ENCODE assay signal across 14 mouse cellular contexts in genomic region chr1:118589721-118590120, GRCm38 (mm10). TPM values are rescaled to one million over a fixed set of nuclear protein-coding genes. Genes with fewer than 3 reads are reported as not detected.
DNase-seq lines count a peak whose midpoint lies in the region; ATAC-seq lines count a peak whose summit lies in the region.
"Had no signal": no experiment of that assay in that cellular context is flagged by ENCODE, and none has a peak within 500 bp of the region (broad histone marks: within the 10 kb centered on the region; RNA-seq: fewer than 3 reads in every experiment).

No protein-coding gene starts in this region.

- 60% methylated on average over 5 of the region's 5 CpGs for WGBS in heart, embryonic 14.5 days

- no peak overlapping the region for H3K4me2 ChIP-seq in heart, embryonic 14.5 days (ENCODE audit: low read length)
- H3K4me2 ChIP-seq: stomach, embryonic 15.5 days had no signal

- no peak overlapping the region for H3K27ac ChIP-seq in heart, embryonic 14.5 days (replicated peaks in 1 of 2; ENCODE audit: control insufficient read depth in 1 of 2, insufficient read depth in 1 of 2, low read depth in 2 of 2, low read length in 2 of 2)
- H3K27ac ChIP-seq: macrophage; stomach, embryonic 15.5 days had no signal

- no peaks in the 10 kb centered on the region for H3K27me3 ChIP-seq in heart, embryonic 14.5 days (ENCODE audit: control insufficient read depth, insufficient read depth, low read length)
- H3K27me3 ChIP-seq: stomach, embryonic 15.5 days had no signal

- H3K9me3 ChIP-seq in heart, embryonic 14.5 days (ENCODE audit: control insufficient read depth, low read length): no peaks in the 10 kb centered on the region
- H3K9me3 ChIP-seq: stomach, embryonic 15.5 days had no signal

- H3K36me3 ChIP-seq in heart, embryonic 14.5 days (ENCODE audit: control insufficient read depth, insufficient read depth, low read length): peaks cover 57% of the 10 kb centered on the region

- DNase-seq in embryo, embryonic 9.5 days (ENCODE audit: extremely low spot score): peak; percentile 4
- DNase-seq in embryo, embryonic 10 days (ENCODE audit: low spot score): no peak
- DNase-seq in layer of hippocampus, adult 9-11 months: peak; percentile 14
- no peak for DNase-seq in layer of hippocampus, postnatal 14 days (ENCODE audit: low spot score in 2 of 2)
- peak; percentile 73 for DNase-seq in lung, postnatal 36 days
- no peak for DNase-seq in spleen, postnatal 14 days (ENCODE audit: low spot score in 2 of 2)
- no peak for DNase-seq in thymus, postnatal 4 days
- DNase-seq: right cerebral cortex, adult 18-20 months had no signal

- ATAC-seq in heart, embryonic 14.5 days (ENCODE audit: insufficient number of reproducible peaks, insufficient read depth, low FRiP score, low read depth): peak; percentile 54
- ATAC-seq: forebrain, embryonic 16.5 days; intestine, embryonic 16.5 days had no signal

- no peak overlapping the region for H3K4me3 ChIP-seq in heart, embryonic 14.5 days (ENCODE audit: control insufficient read depth in 1 of 2, insufficient read depth in 1 of 2, low read depth in 1 of 2, low read length in 2 of 2)
- H3K4me3 ChIP-seq: stomach, embryonic 15.5 days had no signal

- peaks cover 3 to 18% of the 10 kb centered on the region in 2 experiments; a peak in 3 of 4 replicates for H3K4me1 ChIP-seq in heart, embryonic 14.5 days (ENCODE audit: control insufficient read depth in 2 of 2, insufficient read depth in 2 of 2, low read length in 2 of 2)
- H3K4me1 ChIP-seq: stomach, embryonic 15.5 days had no signal

- H3K9ac ChIP-seq in heart, embryonic 14.5 days (ENCODE audit: low read length): no peak overlapping the region
- H3K9ac ChIP-seq: stomach, embryonic 15.5 days had no signal

RNA-seq across cellular contexts. Expression of gene Tfcp2l1, which starts 38.0 kb away (rescaled TPM):
- total RNA-seq in layer of hippocampus, postnatal 14 days (2021): 1 to 10 TPM; 1.7 to 2.3 TPM
- 1.3 and 2.6 TPM in 2 replicates for polyA plus RNA-seq in heart, embryonic 14.5 days (2014; fragmentation: Nextera tagmentation; extraction: Ambion mirVana)
- total RNA-seq: MEL had no signal

Comparison
In these comparisons a context has a peak if more than half of its experiments do, and no peak if none do; other contexts are left out.
1. DNase-seq: peak in embryo, embryonic 9.5 days (single experiment), layer of hippocampus, adult 9-11 months (single experiment) and lung, postnatal 36 days (single experiment); none in embryo, embryonic 10 days (single experiment), layer of hippocampus, postnatal 14 days (0 of 2), spleen, postnatal 14 days (0 of 2) and thymus, postnatal 4 days (single experiment).